Mouse (Mus musculus) layer of hippocampus, adult 9-11 months (tissue): ENCODE data around the gene C9.

Experiments used
- DNase-seq: peaks from one replicate; pipeline ENCODE4 v3.0.0; 2022

C9 gene

DNA sequence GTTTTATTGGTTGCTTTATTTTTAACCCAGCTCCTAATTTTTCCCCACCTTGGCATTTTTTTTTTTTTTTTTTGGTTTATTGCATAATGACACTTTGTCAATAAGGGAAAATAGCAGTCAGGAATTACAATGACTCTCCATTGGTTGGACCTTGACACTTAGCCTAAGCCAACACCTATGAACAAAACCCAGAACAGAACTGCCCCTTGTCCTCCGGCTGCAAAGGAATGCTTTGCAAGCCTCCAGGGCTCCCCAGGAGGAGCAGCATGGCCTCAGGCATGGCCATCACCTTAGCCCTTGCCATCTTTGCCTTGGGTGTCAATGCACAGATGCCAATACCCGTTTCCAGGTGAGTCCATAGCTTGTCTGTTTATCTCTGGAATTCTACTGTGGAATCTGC is at the start of gene C9:
TSS of gene C9 (plus strand) at position 193 of the 400 bp plus-strand sequence.
- DNase-seq: no peak

DNA sequence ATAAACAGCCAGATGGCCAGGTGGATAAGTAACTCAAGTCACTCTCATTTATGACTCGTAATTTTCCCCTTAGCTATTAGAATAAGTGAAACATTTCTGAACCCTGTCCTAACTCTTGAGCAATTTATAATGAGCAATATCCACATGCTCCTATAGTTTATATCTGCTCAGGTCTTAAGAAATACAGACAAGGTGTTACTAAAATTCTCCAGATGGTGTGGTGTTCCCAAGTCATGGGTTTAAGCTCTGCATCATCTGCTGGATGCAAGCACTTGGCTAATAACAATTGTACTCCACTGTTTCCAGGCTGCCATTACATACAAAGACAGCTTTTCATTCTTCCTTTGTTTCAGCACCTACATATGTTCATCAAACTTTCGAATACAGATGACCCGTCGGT is 46.9 kb upstream of the C9 start:
- no peak for DNase-seq

GRCm38 (mm10) chr15:6398881-6399280 is 46.2 kb upstream of the C9 start:
- DNase-seq: no peak

DNA sequence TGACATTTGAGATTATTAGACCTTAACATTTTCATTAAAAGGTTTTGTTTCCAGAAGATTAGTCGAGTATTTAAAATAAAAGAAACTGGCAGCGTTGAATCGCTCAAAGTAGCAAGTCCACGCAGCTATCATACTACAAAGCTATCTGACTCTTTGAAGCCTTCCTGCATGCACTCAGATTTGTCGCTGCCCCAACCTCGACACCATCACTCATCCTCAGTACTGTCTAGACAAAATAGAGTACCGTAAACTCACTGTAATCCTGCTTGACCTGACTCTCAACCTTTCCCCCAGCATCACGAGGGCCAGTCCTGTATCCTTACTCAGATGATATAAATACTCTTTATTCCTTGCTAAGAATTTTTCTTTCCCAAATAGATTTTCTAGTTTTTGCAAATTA is 45.0 kb upstream of the C9 start:
- DNase-seq: no peak

- DNase-seq: no peak
Observed at GRCm38 (mm10) chr15:6402433-6402832, 42.7 kb upstream of the C9 start.

DNA sequence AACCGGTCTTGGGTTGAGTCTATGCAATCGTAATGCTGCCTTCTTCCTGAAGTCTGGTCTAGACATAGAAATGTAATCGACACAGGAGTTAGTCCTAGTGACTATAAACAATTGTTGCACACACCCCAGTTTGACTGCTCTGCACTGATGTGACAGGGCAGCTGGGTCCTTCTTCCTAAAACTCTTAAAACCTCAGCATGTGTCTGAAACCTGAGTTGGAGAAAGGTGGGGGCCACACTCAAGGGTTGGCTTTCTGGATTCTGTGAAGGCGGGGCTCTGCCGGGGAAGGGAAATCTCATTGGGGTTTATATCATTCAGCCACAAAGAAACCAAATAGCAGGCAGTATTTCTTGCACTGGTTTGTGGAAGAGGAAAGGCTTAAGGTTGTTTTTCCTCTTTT is 41.0 kb upstream of the C9 start:
- no peak for DNase-seq

- no peak for DNase-seq
Observed at GRCm38 (mm10) chr15:6406771-6407170, 38.4 kb upstream of the C9 start.

DNA sequence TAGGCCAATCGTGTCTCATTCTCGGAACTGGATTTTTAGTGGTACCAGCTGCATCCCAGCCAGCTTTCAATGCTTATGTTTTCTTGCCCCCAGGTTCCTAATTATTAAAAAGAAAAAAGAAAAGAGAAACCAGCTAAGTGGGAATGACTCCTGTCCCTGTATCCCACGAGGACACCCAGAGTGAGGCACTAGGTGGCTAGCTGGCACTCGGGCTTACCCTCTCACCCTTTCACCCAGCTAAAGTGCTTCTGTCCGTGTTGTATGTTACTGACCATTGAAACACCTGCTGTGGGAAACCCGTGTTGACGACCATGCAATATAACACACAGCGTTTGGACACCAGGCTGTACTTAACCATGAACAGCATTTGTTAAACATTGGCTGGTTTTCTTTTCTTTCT is 36.1 kb upstream of the C9 start:
- no peak for DNase-seq

GRCm38 (mm10) chr15:6410161-6410560 is 35.0 kb upstream of the C9 start:
- no peak for DNase-seq

DNA sequence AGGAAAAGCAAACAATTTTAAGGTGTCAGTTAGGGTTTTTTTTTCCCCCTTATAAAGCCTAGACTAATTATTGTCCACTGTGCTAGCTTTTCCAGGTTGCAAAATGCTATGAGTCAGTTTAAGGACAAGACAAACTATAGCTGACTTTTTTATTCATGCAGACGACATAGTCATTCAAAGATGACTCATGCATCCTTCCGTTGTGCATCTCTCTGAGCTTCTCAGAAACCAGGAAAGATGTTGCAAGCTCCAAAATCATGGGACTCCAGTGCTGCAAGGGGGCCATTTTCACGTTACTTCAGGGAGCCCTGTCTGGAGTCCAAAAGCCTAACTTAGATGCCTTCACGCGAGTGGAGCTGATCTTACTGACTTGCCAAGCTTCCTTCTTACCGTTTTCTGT is 33.8 kb upstream of the C9 start:
- DNase-seq: peak; percentile 11

DNA sequence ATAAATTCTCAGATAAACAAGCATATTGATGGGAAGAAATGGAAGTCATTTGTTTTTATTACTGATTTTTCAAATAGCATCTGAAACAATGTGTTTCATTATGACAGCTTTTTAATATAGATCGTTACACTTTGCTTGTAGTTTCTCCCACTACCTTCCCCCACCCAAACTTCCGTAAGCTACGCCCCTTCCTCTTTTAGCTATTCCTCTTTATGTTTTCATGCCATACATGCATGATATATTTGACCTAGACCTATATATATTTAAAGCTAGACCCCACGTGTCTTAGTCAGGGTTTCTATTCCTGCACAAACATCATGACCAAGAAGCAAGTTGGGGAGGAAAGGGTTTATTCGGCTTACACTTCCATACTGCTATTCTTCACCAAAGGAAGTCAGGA is 29.8 kb upstream of the C9 start:
- DNase-seq: no peak

DNA sequence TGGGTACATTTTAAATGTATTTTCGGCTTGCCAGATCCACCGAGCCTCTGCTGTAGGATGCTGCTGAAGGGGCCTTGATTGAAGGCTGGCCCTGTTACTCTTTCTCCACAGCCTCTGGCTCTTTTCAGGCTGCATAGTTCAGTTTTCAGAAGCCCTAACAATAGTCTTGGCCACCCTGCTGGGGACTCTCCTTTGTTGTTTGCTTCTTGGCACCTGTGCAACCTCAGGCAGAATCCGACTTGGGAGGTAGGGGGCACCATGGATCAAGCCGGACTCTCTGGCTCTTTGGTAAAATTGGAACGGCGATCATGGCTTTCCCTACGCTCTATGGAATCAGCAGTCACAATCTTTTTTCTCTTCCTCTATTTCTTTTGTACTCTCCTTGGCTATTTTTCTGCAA is 13.3 kb upstream of the C9 start:
- no peak for DNase-seq

- no peak for DNase-seq
Observed at GRCm38 (mm10) chr15:6432411-6432810, 12.7 kb upstream of the C9 start.

DNA sequence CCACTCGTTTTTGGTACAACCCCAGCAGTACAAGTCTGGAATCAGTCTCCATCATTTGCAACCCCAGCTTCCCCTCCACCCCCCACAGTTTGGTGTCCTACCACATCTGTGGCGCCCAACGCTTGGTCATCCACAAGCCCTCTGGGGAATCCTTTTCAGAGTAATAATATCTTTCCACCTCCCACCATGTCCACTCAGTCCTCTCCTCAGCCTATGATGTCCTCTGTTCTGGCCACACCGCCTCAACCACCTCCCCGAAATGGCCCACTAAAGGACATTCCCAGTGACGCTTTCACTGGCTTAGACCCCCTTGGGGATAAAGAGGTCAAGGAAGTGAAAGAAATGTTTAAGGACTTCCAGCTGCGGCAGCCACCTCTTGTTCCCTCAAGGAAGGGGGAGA is 9.8 kb upstream of the C9 start:
- no peak for DNase-seq

DNA sequence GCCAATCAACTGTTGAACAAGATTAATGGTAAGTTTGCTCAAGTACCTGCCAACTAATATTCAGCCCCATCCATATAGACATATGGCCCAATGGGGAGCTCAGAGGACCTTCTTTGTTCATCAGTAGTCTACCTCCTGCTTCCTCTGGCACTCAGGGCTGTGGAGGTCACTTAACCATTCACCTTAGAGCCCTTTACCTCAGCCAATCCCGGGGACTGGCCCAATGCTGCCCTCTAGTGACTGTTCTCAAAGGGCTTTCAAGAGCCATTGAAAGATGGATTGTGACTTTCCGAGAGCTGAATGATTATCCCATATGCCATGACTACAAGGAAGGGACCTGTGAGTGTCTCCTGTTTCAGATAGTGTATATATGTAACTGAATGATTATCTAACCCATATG is 9.4 kb upstream of the C9 start:
- DNase-seq: no peak

GRCm38 (mm10) chr15:6438685-6439084 is 6.4 kb upstream of the C9 start:
- no peak for DNase-seq

DNA sequence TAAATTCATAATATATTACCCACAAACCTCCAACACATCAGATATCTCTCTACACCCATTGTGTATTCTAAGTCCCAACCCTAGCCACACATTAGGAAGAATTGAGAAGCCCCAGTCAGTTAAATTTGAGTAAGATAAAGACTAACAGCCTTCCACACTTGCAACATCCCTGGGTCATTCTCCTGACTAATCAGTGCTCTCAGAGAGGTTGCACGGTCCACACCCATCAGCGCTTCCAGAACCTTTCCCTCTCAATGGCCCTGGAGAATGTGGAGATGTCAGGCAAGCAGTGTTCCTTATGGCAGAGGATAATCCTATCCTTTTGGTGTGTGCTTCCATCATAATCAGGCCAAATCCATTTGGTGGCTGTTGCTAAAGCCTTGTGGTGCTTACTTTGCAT is 675 bp upstream of the C9 start:
- no peak for DNase-seq

GRCm38 (mm10) chr15:6446181-6446580 is 1.1 kb downstream of the C9 start:
- no peak for DNase-seq

DNA sequence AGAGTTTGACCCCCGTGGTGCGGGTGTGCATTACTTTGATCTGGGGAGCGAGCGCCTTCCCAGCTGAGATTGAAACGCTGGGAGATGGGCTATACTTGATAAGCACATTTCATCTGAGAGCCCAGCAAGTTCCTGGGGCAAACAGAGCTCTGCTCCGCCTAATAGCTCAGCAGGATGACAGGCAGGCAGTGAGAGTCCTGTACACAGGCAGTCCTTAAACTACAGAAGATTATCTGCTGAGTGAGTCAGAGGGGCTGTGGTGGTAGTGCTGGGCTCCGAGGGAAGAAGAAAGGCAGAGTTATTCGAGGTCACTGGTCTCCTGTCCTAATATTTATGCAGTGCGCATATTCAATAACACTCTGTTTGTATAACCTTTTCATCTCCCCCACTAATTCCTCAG is 3.8 kb downstream of the C9 start:
- DNase-seq: no peak

DNA sequence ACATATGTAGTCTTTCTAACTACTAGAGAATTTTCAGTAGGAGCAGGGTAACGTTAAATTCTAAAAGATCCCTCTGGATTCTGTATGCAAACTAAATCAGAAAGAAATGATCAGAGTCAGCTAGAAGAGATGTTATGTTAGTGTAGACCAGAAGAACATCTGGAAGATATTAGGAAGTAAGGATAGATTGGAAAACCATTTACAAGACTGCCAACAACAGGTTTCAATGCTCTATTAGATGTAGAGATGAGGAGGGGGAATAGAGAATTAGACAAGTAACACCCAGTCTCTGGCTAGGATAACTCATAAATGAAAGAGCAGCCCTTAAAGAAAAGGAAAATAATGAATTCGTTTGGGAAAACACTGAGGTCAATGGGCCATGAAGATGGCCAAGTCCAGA is 9.3 kb downstream of the C9 start:
- DNase-seq: no peak

DNA sequence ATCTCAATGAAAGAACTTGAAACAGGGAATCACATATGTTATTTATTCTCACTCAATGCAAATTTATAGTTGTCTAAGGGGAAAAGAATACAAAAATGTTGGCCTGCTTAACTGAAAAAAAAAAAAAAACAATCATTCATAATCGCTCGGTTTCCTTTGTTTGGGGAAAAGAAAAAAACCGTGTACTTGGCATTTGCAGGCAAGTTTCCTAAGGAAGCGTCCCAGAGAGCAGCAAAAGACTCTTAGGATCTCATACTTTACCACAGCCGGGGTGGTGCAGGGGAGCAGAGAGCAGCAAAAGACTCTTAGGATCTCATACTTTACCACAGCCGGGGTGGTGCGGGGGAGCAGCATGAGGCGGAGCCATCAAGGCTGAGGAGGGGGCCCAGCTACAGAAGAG is 16.3 kb downstream of the C9 start:
- no peak for DNase-seq

- no peak for DNase-seq
Observed at GRCm38 (mm10) chr15:6463361-6463923, 18.3 kb downstream of the C9 start.

DNA sequence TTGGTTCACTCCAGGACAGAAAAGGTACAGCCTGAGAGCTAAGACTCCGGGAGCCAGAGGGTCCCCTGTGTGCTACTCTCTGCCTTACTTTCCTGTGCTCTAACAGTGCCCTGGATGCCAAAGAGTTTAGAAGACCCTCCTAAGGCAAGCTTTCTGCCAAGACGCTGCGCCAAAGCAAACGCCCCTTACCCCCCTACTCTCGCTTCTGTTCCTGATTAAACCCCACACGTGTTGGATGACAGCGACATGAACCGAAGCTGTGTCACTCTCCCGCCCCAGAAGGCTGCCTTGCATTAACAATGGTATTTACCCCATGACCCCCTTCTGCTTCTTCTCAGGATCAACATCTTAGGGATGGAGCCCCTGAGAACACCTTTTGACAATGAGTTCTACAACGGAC is 21.9 kb downstream of the C9 start:
- no peak for DNase-seq

DNA sequence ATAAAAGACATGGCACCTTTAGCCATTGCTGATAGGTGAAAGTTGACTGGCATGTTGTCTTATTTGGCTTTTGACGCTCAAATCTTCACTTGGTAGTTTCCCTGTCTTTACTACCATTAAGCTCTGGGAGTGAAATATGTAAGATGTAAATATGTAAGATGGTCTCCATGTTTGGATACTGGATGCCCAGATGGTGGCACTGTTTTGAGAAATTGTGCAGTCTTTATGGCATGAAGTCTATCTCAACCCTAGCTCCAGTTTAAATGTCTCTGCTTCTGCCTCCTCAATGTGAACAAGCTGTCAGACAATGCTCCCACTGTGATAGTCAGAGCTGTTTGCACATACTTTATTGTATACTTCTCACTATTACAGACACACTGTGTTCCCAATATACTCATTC is 23.7 kb downstream of the C9 start:
- DNase-seq: no peak

DNA sequence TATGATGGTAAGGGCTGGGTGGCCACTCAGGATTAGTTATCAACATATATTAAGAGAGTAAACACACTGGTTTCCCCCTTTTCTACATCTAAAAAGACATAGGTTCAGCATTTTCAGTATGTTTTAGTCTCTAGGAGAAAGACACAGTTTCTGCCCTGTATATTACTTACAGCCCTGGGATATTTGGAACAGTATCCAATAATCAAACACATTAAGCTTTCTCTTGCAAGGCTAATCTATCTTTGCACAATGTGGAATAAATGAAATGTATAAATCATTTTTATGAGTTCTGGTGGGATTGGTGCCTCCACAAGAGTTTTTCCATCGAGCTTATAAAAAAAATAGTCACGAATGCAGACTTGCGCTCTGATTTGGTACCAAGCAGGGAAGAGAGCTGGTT is 24.3 kb downstream of the C9 start:
- DNase-seq: no peak

DNA sequence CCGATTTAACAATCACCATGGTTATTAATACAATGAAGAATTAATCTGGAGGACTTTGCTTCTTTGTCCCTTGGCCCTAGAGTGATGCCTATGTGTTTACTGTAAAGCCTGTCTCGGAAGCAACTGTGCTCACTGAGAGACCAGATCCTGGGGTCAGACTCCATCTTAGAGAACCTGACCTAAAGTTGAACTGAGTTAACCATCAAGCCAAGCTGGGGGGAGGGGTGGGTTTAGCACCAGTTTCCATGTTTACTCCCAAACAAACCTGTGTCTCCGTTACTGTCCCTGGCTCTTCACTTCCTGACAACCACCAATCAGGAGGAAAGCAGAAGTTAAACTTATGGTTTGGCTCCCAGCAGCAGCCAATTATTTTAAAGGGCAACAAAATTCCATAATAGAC is 38.4 kb downstream of the C9 start:
- DNase-seq: no peak
